Mouse (Mus musculus) layer of hippocampus, postnatal 25 days (tissue): ENCODE measurements at regions not wholly inside any gene's neighbourhood (a gene's known extent, or its start where the extent isn't known, plus 50 kb on each side); places are given as distances from the start of the nearest gene placed in this dataset.
"Not testable (repeated sequence)": the region's sequence is repeated elsewhere in the genome, so short reads cannot be mapped to it uniquely, and the experiment has no call there.

Experiments used
- DNase-seq, 2 experiments: peaks; one replicate each; pipeline ENCODE4 v3.0.0; 2022; ENCODE audit warnings: mixed read lengths in 2 of 2, low spot score in 1 of 2; ENCODE audit errors: extremely low spot score in 1 of 2

- no peak for DNase-seq
Measured at GRCm38 (mm10) chr4:64432097-64432496, 385.3 kb upstream of the Tnc start.

- no peak for DNase-seq
Measured at GRCm38 (mm10) chr4:64437744-64438594, 391.2 kb upstream of the Tnc start.

- DNase-seq, result no peak
Measured at GRCm38 (mm10) chr4:64451442-64451841, 404.6 kb upstream of the Tnc start.

GRCm38 (mm10) chr4:64451946-64452345 is 405.1 kb upstream of the Tnc start:
- DNase-seq, result no peak

GRCm38 (mm10) chr4:64492260-64492962 is 445.6 kb upstream of the Tnc start:
- no peak for DNase-seq

GRCm38 (mm10) chr4:64497759-64498158 is 450.9 kb upstream of the Tnc start:
- not testable (repeated sequence) for DNase-seq

GRCm38 (mm10) chr4:64500635-64501395 is 454.0 kb upstream of the Tnc start:
- DNase-seq, result no peak

GRCm38 (mm10) chr4:64521883-64522282 is 475.1 kb upstream of the Tnc start:
- no peak for DNase-seq

- DNase-seq, result no peak
Measured at GRCm38 (mm10) chr4:64527724-64528332, 481.0 kb upstream of the Tnc start.

- peak in 1 of 2 experiments; percentile 42 for DNase-seq
Measured at GRCm38 (mm10) chr4:64530585-64530984, 483.8 kb upstream of the Tnc start.

GRCm38 (mm10) chr4:64533019-64533418 is 486.2 kb upstream of the Tnc start:
- peak in 1 of 2 experiments; percentile 9 for DNase-seq

- no peak for DNase-seq
Measured at GRCm38 (mm10) chr4:64535554-64536253, 488.9 kb upstream of the Tnc start.

- DNase-seq, result no peak
Measured at GRCm38 (mm10) chr4:64538009-64538408, 491.2 kb upstream of the Tnc start.

GRCm38 (mm10) chr4:64544576-64545185 is 497.9 kb upstream of the Tnc start:
- DNase-seq, result no peak

GRCm38 (mm10) chr4:64546386-64546785 is 499.6 kb upstream of the Tnc start:
- DNase-seq, result no peak

- no peak for DNase-seq
Measured at GRCm38 (mm10) chr4:64562511-64562910, 515.7 kb upstream of the Tnc start.

- DNase-seq, result no peak
Measured at GRCm38 (mm10) chr4:64563996-64564395, 517.2 kb upstream of the Tnc start.

GRCm38 (mm10) chr4:64570666-64571065 is 523.9 kb upstream of the Tnc start:
- DNase-seq, result no peak

GRCm38 (mm10) chr4:64575901-64576300 is 529.1 kb upstream of the Tnc start:
- DNase-seq, result no peak
